Mouse (Mus musculus) hindbrain, embryonic 11.5 days (tissue): ENCODE results near the gene Arhgef18. TPM values are rescaled to one million over a fixed set of nuclear protein-coding genes. Genes with fewer than 3 reads are reported as not detected.
A peak's percentile ranks its signal among the peaks of the same experiment; 100 is the strongest.

Experiments used
- ATAC-seq: fragments of 200-750 bp; cut with Nextera tagmentation; 2 replicates; pipeline ENCODE4 v1.8.0; 2017; ENCODE audit warnings: mild to moderate bottlenecking, moderate TSS enrichment, moderate library complexity; ENCODE audit not compliant: low FRiP score
- DNase-seq: peaks from one replicate; pipeline ENCODE4 v3.0.0-alpha.2; 2015; ENCODE audit warnings: low spot score
- H3K27ac ChIP-seq: fragments of 300-500 bp; sonication (generic); 2 replicates; pipeline ENCODE4 v1.5.1; 2014; ENCODE audit warnings: mild to moderate bottlenecking, low read depth, low read length
- H3K27me3 ChIP-seq: fragments of 300-500 bp; sonication (generic); 2 replicates; pipeline ENCODE4 v1.6.1; 2014; ENCODE audit warnings: mild to moderate bottlenecking, low read length, moderate library complexity, mixed read lengths; ENCODE audit not compliant: control insufficient read depth, insufficient read depth
- H3K36me3 ChIP-seq: fragments of 300-500 bp; sonication (generic); 2 replicates; pipeline ENCODE4 v1.6.1; 2014; ENCODE audit warnings: mild to moderate bottlenecking, low read length, moderate library complexity, mixed read lengths; ENCODE audit not compliant: control insufficient read depth, insufficient read depth
- H3K4me1 ChIP-seq: fragments of 300-500 bp; sonication (generic); replicated peaks from 2 replicates; pipeline ENCODE4 v1.6.1; 2014; ENCODE audit warnings: low read length, mixed read lengths; ENCODE audit not compliant: control insufficient read depth, insufficient read depth
- H3K4me2 ChIP-seq: fragments of 300-500 bp; sonication (generic); replicated peaks from 2 replicates; pipeline ENCODE4 v1.6.1; 2014; ENCODE audit warnings: mild to moderate bottlenecking, low read depth, low read length
- H3K4me3 ChIP-seq: fragments of 300-500 bp; sonication (generic); 2 replicates; pipeline ENCODE4 v1.5.1; 2014; ENCODE audit warnings: low read depth, low read length
- H3K9ac ChIP-seq: fragments of 300-500 bp; sonication (generic); 2 replicates; pipeline ENCODE4 v1.6.1; 2014; ENCODE audit warnings: low read depth, low read length
- H3K9me3 ChIP-seq: fragments of 300-500 bp; sonication (generic); 2 replicates; pipeline ENCODE4 v1.6.1; 2016; ENCODE audit warnings: low read length; ENCODE audit not compliant: control insufficient read depth
- WGBS: fragments of 180-500 bp; shearing (Covaris S2); extraction: QIAGEN DNeasy Blood & Tissue Kit; methylation state at CpG from one replicate; pipeline ENCODE4 v1.1.7; 2014; 5-methylcytosine and 5-hydroxymethylcytosine counted together
- polyA plus RNA-seq: library from polyadenylated mRNA; unstranded; fragments of >200 nt; fragmentation: Nextera tagmentation; extraction: Ambion mirVana; gene quantifications from 2 replicates; pipeline ENCODE4 v1.2.1, GENCODE M21; 2014

Arhgef18 gene
- polyA plus RNA-seq, 1 experiment from 2014 or later, result 10.9 TPM

DNA sequence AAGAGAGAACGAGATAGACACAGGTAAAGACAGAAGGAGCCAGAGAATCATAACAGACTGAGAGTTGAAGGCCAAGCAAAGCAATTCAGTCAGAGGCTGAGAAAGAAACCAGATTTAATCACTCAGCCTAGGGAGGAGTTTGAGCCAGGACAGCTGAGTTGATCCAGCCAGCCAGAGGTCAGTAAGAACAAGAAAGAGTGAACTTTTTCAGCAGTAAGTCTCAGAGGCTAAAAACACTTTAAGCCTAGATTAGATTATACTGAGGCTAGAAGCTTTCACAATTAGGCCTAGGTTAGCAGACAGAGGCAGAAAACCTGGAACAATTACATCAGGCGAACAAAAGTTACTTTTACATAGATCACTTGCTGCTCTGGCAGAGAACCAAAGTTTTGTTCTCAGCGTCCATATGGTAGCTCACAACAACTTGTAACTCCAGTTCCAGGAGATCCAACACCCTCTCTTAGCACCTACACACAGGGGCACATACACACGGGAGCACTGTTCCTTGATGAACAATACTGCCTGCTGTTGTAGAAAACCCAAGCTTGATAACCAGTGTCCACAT, 87.5 kb downstream of the Arhgef18 start:
- no peak overlapping the region for H3K4me2 ChIP-seq
- DNase-seq (no peak), ATAC-seq (no peak)
- no peaks in the 10 kb centered on the region for H3K9me3 ChIP-seq
- no peak overlapping the region for H3K4me3 ChIP-seq
- H3K27ac ChIP-seq, result no peak overlapping the region
- 0 out of 2 replicates have a peak, but pooled peaks cover 2% of the 10 kb centered on the region for H3K4me1 ChIP-seq
- 80% methylated on average over 4 of the region's 4 CpGs for WGBS
- H3K36me3 ChIP-seq, result no peaks in the 10 kb centered on the region
- H3K9ac ChIP-seq, result no peak overlapping the region
- 0 out of 2 replicates have a peak, but pooled peaks cover 2% of the 10 kb centered on the region for H3K27me3 ChIP-seq

DNA sequence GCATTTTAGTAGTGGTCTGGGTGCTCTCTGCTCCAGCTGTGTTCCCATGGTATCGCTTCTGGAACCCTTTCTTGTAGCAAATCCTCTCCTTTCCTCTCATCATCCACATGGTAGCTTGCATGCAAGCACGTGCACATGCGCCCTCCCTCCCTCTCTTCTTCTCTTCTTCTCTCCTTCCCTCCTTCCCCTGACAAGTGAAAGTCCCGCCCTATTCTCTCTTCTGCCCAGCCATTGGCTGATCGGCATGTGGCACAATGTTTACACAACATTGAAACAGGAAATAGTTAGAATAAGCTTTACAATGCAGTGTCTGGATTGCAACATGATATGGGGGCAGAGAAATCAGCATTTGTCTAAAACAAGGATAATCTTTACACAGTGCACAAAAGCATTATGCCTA, 88.8 kb downstream of the Arhgef18 start:
- H3K27ac ChIP-seq, result no peak overlapping the region
- no peaks in the 10 kb centered on the region for H3K36me3 ChIP-seq
- H3K4me2 ChIP-seq, result no peak overlapping the region
- no peaks in the 10 kb centered on the region for H3K9me3 ChIP-seq
- 67% methylated on average over 5 of the region's 5 CpGs for WGBS
- no peak overlapping the region for H3K4me3 ChIP-seq
- no peaks in the 10 kb centered on the region for H3K4me1 ChIP-seq
- H3K27me3 ChIP-seq, result no peaks in the 10 kb centered on the region
- H3K9ac ChIP-seq, result no peak overlapping the region
- no peak for ATAC-seq
- DNase-seq, result no peak

DNA sequence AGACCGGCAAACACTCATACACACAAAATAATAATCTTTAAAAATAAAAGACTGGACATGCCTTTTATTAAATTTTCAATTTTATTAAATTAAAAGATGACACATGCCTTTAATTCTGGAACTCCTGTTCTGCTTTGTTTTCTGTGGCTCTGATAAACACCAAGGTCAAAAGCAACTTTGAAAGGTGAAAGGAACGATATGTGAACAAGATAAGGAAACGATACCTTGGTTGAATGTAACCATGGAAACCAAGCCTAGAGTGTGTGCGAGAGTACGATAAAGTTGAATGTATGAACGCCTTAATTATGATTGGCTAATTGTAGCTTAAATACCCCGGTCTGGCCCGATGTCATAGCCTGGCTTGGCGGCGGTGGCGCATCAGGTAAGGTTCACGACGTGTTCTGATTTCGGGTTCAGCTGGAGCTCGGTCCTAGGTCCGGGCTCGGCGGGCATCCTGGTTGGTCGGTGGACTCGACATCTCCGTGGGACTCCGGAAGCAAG, 89.5 kb downstream of the Arhgef18 start:
- no peak overlapping the region for H3K27ac ChIP-seq
- H3K4me1 ChIP-seq, result no peaks in the 10 kb centered on the region
- 85% methylated on average over 22 of the region's 22 CpGs for WGBS
- no peak for ATAC-seq
- no peaks in the 10 kb centered on the region for H3K27me3 ChIP-seq
- DNase-seq, result no peak
- H3K4me3 ChIP-seq, result no peak overlapping the region
- H3K4me2 ChIP-seq, result no peak overlapping the region
- H3K9me3 ChIP-seq, result no peaks in the 10 kb centered on the region
- no peaks in the 10 kb centered on the region for H3K36me3 ChIP-seq
- H3K9ac ChIP-seq, result no peak overlapping the region

DNA sequence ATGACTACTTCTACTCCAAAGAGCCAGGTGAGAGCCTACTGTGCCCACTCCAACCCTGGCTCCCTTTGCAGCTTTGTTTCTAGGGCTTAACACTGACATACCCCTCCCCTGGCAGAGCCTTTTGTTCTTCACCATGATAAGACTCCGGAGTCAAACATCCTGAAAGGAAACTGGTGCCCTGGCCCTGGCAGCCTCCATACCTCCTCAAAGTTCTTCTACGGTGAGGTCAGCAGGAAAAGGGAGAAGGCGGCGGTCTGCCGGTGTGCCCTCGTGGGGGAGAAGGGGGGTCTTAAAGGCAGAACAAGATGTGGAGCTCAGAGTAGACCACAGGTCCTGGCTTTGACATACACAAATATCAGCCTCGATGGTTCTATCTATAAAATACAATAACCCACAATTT, 90.7 kb downstream of the Arhgef18 start:
- Histone ChIP-seq H3K9me3 (no peaks in the 10 kb centered on the region), H3K4me1 (no peaks in the 10 kb centered on the region), H3K27ac (no peak overlapping the region), H3K4me2 (no peak overlapping the region), H3K36me3 (no peaks in the 10 kb centered on the region), H3K27me3 (no peaks in the 10 kb centered on the region), H3K9ac (no peak overlapping the region), H3K4me3 (no peak overlapping the region)
- DNase-seq (no peak), ATAC-seq (no peak)
- WGBS, result 91% methylated on average over 7 of the region's 7 CpGs

DNA sequence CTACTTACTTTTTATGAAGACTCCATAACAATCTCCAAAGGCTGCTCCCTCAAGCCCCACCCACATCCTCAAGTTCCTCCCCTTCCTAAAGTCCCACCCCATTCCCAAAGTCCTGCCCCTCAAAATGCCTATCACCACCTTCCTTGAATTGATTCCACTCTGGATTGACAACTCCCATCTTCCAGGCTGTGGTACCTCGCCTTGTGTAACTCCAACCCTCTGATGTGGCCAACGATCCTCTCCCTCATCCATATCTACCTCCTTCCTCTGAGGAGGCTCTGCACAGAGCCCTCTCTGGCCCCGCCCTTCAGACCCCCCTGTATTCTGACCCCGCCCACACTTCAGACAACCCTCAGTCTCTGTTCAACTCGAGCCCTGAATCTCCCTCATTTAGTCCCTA, 92.4 kb downstream of the Arhgef18 start:
- H3K9ac ChIP-seq, result no peak overlapping the region
- no peak for ATAC-seq
- no peaks in the 10 kb centered on the region for H3K4me1 ChIP-seq
- H3K9me3 ChIP-seq, result no peaks in the 10 kb centered on the region
- H3K27me3 ChIP-seq, result no peaks in the 10 kb centered on the region
- H3K4me2 ChIP-seq, result no peak overlapping the region
- H3K4me3 ChIP-seq, result no peak overlapping the region
- no peak for DNase-seq
- no peaks in the 10 kb centered on the region for H3K36me3 ChIP-seq
- WGBS, result 20% methylated on average over 5 of the region's 5 CpGs
- no peak overlapping the region for H3K27ac ChIP-seq

DNA sequence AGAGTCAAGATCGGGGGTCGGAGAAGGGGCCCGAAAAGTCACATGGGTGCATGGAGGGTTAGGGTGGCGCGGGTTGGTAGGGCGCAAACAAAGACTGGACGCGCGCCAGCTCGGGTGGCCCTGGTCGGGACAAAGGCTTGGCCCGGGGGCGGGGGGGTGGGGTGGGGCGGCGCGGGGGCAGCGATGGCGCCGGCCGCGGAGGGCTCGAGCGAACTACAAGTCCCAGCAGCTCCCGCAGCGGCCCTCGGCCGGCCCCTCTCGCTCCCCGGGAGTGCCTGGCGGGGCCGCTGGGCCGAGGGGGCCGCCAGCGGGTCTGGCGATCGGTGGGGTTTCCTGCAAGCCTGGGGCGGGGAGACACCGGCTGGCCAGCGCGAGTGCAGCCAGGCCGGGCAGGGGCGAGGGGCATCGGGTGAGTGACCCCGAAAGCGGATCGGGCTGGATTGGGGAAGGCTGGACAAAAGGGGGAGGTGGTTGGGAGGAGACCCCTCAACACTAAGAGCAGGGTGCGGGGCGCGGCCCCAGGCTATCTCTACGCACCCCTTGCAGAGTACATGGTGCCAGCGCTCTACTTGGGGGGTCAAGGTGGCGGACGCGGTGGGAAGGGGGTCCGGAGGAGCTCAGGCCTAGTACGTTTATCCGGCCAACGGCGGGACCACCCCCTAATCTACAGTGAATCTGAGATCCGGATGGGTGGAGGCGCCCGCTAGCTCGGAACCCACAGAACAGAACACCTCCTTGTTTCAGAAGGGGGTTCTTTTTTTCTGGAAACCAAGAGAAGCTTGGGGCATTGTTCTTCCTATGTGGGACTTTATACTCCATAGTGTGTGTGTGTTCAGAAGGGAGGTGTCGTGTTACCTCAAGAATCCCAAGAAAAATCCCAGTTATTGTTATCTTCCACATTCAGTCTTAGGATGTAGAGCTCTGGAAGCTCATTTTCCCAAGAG, 100.4 kb downstream of the Arhgef18 start, which contains the start of gene Zfp358:
Gene Zfp358, plus strand, starts transcription at position 238 of the 944 bp plus-strand sequence.
- DNase-seq (peak; percentile 89), ATAC-seq (peak; percentile 94)
- Histone ChIP-seq H3K36me3 (peaks cover 21% of the 10 kb centered on the region), H3K27me3 (no peaks in the 10 kb centered on the region), H3K9ac (peak within 1 kb of the TSS; percentile 98), H3K4me2 (peak within 1 kb of the TSS; percentile 68), H3K4me3 (peak within 1 kb of the TSS; percentile 91), H3K9me3 (peaks cover 2% of the 10 kb centered on the region; the same call in 1 of the 2 replicates), H3K4me1 (no peaks in the 10 kb centered on the region), H3K27ac (peak within 1 kb of the TSS; percentile 81)
- under 1% methylated on average over 39 of the region's 64 CpGs for WGBS

DNA sequence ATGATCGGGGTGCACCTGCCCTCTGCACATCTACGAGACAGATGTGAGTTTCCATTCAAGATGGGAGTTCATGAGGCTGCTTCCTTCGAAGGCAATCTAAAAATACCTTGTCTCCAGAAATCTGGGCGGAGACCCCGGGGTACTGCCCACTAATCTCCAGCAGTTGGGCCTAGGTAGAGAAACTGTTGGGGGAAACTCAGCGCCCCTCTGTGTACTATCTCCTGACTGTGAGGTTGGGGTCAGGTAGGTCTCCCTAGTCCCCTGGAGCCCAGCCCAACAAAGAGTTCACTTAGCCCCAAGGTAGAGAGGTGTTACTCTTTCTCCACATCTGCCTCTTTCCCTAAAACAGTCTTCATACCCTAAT, 101.0 kb downstream of the Arhgef18 start:
- Histone ChIP-seq H3K4me2 (peak overlapping the region; percentile 68), H3K4me1 (no peaks in the 10 kb centered on the region), H3K27ac (peak overlapping the region; percentile 81), H3K9ac (peak overlapping the region; percentile 98), H3K36me3 (peaks cover 21% of the 10 kb centered on the region), H3K27me3 (no peaks in the 10 kb centered on the region), H3K4me3 (peak overlapping the region; percentile 91), H3K9me3 (peaks cover 2% of the 10 kb centered on the region; the same call in 1 of the 2 replicates)
- no peak for ATAC-seq
- whole genome bisulfite sequencing, result 55% methylated on average over 6 of the region's 6 CpGs
- DNase-seq, result no peak

DNA sequence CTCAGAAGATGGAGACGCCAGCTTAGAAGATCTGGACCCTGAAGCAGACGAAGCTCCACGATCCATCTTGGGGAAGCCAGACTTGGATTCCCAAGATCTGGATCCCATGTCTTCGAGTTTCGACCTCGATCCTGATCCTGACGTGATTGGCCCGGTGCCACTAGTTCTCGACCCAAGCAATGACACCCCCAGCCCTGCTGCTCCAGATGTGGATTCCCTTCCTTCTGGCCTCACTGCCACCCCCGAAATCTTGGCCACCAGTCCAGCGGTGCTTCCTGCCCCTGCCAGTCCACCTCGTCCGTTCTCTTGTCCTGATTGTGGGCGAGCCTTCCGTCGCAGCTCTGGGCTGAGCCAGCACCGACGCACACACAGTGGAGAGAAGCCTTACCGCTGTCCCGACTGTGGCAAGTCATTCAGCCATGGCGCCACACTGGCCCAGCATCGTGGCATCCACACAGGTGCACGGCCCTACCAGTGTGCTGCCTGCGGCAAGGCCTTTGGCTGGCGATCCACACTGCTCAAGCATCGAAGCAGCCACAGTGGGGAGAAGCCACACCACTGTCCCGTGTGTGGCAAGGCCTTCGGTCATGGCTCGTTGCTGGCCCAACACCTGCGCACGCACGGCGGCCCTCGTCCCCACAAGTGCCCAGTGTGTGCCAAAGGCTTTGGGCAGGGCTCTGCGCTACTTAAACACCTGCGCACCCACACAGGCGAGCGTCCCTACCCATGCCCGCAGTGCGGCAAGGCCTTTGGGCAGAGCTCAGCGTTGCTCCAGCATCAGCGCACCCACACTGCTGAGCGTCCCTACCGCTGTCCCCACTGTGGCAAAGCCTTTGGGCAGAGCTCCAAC, 103.0 kb downstream of the Arhgef18 start:
- no peaks in the 10 kb centered on the region for H3K4me1 ChIP-seq
- WGBS, result 96% methylated on average over 44 of the region's 44 CpGs
- H3K27ac ChIP-seq, result no peak overlapping the region
- no peak overlapping the region for H3K4me2 ChIP-seq
- ATAC-seq, result no peak
- no peak overlapping the region for H3K4me3 ChIP-seq
- H3K9ac ChIP-seq, result no peak overlapping the region
- no peak for DNase-seq
- H3K9me3 ChIP-seq, result peaks cover 2% of the 10 kb centered on the region; the same call in 1 of the 2 replicates
- H3K27me3 ChIP-seq, result no peaks in the 10 kb centered on the region
- peaks cover 21% of the 10 kb centered on the region for H3K36me3 ChIP-seq
